Mouse (Mus musculus) R1 (cell line): ENCODE results near the gene Timm22.
A peak's percentile ranks its signal among the peaks of the same experiment; 100 is the strongest.

Experiments
- DNase-seq: peaks from one replicate; pipeline ENCODE4 v3.0.0-alpha.2; 2018; ENCODE audit warnings: low read depth, low spot score

Timm22 gene

DNA sequence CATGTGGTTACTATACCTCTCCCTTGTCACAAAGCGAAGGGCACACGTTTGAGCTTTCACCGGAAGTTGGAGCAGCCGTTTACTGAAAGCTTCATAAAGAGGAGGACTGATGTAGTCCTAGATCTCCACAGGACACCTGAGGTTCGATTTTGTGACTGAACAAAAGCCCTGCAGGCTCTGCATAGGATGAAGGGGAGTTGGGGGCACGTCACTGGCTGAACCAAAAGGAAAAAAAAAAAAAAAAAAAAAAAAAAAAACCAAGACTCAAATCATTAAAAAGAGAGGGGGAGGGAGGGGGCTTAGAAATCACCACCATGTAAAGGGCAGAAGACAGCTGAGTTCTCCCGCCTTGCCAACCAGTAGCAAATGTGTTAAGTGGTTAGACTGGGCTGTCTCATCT is 18.0 kb upstream of the Timm22 start:
- DNase-seq: peak; percentile 72

DNA sequence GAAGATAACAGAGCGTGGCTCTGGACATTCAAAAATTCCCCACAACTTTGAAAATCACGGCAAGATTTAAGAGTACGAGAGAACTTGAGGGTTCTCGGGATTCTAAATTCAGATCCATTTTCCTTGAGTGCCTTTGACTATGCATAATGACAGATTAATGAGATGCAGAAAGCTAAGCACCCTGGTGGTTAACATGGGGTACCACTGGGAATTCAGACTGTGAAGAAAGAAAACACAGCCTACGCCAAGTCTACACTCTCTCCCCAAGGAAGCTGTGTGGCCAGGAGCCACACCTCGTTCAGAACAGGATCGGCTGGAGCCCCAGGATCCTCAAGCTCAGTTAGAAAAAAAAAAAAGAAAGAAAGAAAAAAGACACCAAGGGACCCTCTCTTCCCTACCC is 14.2 kb upstream of the Timm22 start:
- DNase-seq: peak; percentile 61

DNA sequence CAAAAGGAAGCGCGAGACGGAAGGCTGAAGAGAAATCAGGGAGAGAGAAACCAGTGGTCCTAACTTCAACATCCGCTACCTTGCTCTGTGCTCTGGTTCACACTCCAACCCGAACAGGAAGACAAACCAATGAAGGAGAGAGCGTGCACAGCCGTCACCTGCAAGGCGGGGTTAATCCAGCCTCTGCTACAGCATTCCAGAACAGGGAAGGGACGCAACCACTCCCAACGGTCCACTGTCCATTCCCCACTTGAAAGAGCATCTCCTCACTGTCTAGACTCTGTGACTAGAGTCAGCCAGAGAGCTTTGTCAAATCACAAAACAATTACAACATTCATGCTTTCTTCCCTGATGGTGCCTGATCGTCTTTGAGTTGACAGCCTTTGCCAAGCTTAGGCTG is 13.8 kb upstream of the Timm22 start:
- peak; percentile 87 for DNase-seq

DNA sequence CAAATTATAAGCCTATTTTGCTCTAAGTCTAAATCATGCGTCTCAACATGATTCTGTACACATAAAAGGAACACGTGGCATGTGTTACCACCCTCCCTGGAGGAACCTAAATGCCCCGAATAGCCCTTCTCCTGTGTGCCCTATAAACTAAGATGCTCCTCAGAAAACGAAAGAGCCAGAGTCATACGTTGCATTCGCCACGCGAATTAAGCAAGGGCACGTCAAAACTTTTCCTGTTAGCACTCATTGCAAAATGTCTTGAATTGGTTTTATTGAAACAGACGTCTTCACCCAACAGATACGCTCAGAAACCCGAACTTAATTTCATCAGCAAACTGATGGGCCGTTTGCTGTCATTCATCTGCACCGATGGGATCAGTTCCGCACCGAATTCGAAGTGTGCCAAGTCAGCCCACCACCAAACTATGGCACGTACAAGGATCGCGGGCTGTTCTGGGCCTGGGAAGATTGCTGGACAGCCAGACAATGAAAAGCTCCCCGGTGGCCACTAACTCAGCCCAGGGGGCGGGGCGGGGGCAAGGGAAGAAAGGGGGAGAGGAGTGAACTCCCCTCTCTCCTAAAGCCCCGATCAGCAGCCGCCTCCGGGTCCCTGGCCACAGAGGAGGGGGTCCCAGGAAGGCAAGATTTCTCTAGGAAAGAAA is 9.0 kb upstream of the Timm22 start:
- DNase-seq: peak; percentile 44

DNA sequence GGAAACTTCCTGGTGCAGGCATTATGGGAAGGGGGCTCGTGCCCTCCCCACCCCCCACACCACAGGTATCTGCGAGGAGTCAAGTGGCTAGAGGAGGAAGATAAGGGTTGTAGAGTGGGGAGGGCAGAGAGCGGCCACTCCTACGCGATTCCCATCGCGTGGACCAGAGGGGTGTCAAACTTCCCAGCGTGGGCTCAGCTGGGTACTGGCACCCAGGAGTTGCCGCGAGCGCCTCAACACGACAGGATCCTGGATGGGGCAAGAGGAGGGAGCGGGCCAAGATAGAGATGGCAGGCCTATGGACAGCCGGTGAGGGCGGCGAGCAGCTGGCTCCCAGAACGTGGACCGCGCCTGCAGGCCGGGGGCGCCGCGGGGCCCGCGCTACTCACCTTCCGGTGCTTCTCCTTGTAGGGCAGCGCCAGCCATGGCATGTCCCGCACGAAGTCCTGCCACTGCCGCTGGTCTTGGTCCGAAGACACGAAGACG is 8.4 kb upstream of the Timm22 start:
- no peak for DNase-seq

DNA sequence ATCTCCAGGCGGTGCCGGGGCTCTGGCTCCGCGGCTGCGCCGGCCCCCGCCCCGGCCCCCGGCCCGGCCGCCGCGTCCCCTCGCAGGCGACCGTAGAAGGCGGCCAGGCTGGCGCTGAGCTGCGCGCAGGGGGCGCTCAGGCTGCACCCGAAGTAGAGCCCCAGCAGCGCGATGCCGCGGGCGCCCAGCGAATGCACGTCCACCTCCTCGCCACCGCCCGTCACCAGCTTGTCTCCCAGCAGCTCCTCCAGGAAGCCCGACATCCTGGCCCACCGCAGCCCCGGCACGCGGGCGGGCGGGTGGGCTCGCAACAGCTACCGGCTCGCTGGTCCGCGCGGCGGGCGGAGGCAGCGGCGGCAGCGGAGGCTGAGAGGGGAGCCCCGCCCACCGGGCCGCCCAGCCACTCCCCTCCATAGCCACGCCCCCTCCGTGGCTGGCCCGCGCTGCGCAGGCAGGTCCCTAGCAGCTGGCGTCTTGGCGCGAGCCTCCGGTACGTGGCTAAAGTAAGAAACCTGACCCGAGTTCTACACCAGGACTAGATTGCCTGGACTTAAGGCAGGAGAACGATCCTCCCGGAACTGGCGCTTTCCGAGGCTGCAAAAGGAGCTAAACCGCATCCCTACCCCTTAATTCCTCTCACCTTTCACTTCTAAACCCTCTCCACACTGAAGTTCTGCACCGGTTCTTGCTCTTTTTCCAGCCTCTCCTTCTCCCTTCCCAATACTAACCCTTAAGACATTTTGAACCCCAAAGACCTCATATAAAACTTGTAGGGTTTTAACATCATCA is 7.8 kb upstream of the Timm22 start, which contains the start of gene Nxn:
Gene Nxn, minus strand, starts transcription at position 343 of the 789 bp plus-strand sequence.
- peak; percentile 86 for DNase-seq

DNA sequence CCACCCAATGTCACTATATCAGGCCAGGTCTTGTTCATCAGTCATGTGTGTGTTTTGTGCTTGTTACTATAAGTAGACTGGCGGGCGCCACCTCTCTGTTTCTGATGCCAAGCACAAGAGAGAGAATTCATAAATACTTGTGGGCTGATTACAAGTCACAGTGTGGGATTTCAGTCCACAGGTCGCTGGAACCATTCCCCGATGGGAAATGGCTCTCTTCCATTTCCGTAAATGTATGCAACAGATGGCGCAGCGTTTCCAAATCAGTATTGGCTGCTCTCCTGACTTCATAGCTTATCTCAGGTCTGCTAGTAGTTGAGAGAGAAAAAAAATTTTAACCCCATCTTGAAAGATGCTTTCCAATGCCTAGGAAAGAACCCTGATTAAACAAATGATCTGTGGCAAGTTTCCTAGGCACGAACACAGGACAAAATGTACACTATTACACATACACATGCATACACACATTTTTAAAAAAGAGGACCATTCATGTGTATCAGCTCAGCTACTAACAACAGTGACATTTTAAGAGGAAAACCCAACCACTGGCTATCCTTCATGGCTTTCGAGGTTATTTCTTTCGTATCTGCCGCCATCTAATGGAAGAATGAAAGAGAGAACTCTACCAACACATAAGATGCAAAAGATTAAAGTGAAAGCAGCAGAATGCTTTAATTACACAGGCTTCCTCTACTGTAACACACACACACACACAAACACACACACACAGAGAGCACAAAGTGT is 7.0 kb upstream of the Timm22 start:
- DNase-seq: peak; percentile 39

DNA sequence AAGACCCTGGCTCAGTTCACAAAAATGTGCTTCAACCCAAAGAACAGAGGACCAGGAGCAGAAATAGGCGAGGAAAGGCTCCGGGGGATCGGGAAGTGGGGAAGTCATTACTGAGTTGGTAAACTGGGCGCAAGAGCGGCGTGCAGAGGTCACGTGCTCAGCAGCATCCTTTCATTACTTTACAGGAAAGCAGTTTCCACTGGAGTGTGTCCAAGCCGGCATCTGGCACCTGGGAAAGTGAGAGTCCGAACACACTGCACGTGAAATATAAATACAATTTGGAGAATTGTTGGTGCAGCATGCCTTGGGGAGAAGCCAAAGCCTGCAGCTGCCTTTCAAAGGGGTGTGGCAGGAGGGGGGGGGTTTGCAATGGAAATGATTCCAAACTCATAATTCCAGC is 5.4 kb upstream of the Timm22 start:
- DNase-seq: no peak

DNA sequence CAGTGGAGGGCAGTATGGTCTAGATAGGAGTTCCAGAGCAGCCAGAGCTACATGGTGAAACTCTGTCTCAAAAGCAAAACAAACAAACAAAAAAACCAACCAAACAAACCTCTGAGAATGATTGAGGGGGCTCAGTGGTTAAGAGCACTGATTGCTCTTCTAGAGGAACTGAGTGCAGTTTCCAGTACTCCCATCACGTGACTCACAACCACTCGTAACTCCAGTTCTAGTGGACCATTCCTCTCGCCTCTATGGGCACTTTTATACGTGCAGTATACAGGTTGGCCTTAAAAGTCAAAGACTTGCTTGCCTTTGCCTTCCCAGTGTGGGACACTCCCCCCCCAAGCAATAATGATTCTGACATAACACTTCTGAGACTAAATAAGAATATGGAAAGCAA is 1.6 kb upstream of the Timm22 start:
- no peak for DNase-seq

DNA sequence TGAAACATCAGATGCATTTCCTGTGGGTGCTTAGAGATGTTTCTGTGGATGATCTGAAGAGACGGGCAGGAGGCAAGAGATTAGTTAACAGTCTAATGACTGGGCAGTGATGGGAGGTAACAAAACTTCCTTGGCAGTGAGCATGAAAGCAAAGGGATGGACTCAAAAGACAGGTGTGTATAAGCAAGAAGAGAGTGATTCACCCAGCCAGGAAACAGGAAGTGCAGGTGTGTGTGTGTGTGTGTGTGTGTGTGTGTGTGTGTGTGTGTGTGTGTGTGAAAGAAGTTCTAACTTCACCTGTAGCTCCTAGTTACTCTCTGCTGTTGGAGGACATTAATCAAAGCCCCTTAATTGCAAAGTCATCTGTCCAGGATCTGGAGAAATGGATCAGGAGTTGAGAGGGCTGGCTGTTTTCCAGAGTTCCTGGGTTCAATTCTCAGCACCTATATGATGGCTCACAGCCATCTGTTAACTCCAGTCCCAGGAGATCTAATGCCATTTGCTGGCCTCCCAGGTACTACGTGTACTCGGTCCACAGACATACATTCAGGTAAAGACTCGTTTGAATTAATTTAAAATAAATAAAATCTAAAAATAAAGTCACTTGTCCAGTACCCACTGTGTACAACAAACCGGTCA is 1.0 kb upstream of the Timm22 start:
- no peak for DNase-seq

DNA sequence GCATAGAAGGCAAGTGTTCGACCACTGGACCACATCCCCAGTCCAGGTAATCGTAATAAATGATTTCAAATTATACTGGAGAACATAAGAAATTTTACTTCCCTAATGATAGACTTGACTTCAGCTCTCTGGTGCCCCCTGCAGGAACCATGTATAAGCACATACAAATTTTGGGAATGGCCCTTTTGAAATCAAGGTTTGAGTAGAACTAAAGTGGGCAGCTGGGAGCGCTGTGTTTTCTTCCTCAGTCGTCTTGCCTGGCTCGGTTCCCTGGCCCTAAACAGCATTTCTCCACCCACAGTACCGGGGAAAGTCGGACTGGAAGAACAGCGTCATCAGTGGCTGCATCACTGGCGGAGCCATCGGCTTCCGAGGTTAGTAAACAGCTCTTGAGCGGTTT is 4.1 kb downstream of the Timm22 start:
- peak; percentile 79 for DNase-seq

DNA sequence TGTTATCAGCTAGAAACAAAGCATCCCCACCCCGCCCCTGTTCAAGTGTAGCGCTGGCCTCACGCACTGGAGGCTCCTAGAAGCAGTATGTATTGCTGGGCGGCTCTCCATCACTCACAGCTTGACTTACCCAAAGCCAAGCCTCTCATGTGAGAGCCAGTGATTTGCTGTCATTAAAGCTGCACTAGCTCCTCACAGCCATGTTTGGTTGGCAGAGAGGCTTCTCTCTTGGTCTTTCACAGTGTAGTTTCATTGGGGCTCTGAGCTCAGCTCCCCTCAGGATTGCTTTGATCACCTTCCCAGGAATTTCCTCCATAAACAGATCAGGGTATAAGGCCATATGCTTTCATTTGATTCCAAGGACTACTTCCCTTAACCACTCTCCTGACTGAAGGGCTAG is 6.5 kb downstream of the Timm22 start:
- peak; percentile 48 for DNase-seq

DNA sequence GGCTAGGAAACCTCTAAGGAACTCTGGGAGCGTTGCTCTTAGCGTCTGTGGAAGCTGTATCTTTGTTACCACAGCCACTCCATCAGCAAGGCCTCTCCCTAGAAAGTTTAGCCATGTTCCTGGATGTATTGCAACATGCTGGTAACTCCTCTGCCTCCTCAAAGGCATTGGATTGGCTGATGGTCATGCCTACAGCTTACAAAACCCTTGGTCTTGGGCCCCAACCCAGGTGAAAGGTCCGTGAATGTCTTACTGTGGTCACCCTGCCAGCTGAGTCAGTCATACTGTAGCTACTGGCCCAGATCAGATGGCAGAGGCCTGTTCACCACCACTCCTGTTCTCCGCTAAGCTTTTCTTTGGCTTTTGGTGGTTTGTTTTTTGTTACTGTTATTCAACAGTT is 8.2 kb downstream of the Timm22 start:
- DNase-seq: no peak

DNA sequence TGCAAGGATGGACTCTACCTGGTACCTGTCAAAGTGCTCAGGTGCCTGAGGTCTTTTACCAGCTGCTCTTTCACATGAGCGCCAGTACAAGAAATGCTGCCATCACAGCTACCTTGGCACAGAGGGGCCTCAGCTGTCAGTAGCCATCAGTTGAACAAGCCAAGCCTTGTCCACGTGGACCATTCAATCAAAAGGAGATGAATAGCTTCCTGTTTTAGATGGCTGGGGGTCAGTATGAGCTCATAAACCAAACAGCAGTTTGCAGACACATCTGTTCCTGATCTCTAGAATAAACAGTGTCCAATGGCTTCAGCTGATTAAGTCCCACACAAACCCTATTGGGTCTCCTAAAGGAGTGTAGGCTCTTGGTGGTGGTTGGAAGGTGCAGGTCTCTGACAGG is 9.2 kb downstream of the Timm22 start:
- no peak for DNase-seq

DNA sequence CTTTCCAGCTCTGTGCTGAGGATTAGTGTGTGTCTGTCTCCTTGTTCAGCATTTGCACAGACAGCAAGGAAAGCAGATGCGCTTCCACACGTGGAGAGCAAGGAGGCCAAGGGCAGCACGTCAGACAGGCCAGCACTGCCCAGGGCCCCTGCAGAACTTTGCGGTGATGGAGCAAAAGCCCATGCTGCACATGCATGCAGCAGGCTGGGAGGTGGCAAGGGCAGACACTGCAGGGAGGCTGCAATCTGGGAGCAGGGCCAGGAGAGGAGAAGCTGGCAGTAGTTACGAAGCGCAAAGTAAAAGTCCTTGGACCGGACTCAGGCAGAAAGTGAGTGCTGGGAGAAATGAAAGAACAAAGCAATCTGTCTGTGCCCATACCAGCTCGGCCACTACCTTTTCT is 11.7 kb downstream of the Timm22 start:
- no peak for DNase-seq

DNA sequence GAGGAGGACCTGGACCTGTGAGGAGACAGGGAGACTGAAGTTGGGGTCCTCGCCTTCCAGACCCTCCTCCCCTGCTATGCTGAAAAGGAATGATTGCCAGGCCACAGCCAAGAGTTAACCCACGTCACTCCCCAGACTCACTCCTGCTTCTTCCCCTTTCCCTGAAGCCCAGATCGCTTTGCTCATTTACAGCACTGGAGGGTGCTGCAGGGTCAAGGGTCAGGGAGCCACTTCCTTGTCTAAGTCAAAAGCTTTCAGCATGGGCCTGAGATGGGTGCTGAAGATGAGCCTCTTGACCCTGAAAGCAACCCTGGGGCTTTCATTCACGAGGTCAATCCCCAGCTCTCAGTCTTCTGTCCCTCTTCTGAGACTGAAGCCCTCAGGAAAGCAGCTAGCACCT is 12.4 kb downstream of the Timm22 start:
- DNase-seq: no peak

DNA sequence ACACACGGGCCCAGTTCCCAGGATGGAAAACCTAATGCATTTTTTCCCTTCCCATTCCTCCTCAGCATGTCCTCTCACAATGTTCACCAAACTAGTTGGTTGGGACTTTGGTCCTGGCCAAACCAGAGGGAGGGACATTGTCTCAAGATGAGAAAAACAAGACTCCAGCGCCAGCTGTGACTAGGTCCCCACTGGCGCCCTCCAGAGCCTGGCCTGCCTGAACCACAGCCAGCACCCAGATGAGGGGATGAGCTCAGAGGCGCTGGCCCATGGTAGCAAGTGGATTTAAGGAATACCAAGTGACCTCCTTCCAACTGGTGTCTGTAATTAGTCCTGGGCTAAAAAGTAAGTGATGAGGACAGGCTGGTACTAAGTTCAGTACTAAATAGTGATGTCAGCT is 14.1 kb downstream of the Timm22 start:
- no peak for DNase-seq

DNA sequence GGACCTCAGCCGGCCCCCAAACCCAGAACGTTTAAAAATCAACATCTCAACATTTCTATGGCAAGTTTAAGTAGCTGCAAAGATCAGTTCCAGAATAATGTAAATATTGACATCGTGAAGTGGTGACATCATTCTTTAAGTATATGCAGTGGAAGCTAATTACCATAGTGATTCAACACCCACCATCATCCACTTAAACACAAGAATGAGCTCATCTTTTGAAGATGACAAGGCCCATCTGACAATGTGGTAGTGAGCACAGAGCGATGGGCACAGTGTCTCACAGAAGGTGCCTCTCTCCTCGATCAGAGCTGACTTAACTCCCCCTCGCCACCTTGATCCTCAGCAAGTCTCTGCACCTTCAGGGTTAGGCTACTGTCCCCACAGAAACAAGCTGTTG is 19.0 kb downstream of the Timm22 start:
- no peak for DNase-seq

DNA sequence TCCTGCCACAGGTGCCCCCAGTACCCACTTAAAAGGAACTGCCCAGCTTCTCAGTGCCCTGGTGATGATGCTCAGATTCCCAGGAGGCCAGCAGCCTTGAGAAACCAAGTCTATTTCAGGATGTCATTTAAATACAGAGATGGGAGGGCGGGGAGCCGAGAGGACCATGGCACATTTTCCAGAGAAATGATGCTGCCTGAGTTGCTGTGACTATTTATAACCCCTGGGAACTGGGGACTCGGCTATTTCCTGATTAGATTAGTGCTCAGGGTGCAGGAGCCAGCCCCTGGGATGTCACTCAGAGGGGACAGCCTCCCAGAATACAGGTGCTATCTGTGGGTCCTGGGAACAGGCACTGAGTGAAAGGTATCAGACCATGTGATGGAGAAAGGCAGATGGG is 21.0 kb downstream of the Timm22 start:
- DNase-seq: no peak

DNA sequence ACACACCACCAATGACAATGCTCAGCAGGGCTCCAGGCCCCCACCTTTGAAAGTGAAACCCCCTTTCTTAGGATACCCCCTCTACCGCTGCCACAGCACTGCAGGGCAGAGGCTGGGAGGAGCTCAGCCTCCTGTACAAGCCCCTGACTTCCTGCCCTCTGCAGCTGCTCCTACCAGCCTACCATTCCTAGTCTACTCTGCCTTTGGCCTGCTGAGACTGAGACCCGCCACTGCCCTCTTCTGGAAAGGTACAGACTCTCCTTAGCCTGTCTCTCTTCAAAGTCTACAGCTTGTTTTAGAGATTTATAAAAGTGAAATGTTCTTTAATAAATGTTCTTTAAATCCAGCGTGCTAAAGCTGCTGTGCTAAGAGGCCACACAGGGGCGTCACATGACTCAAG is 22.3 kb downstream of the Timm22 start:
- DNase-seq: peak; percentile 40

DNA sequence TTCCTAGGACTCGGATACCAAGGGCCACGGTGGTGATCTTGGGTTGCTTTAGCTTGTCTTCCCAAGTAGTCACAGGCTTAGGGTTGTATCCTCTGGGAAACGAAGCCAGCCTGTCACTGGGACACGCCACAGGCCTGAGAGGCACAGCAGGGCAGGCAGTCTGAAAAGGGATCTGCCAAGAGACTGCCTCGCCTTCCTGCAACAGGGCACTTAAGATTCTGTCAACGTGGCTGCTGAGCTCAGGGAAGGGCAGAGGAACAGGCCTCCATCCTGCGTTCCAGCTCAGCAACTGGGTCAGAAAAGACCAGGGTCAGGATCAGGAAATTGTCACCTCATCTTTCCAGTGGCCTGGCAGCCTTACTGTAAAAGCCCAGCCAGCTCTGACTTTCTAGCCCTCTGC is 22.8 kb downstream of the Timm22 start:
- no peak for DNase-seq
